Mouse (Mus musculus) ES-E14 (cell line): ENCODE results near the gene Pdlim7. TPM values are rescaled to one million over a fixed set of nuclear protein-coding genes. Genes with fewer than 3 reads are reported as not detected.
A peak's percentile ranks its signal among the peaks of the same experiment; 100 is the strongest.

ENCODE experiments used
- DNase-seq: peaks from one replicate; pipeline ENCODE4 v3.0.0-alpha.2; 2013; ENCODE audit warnings: low read depth, low spot score
- H3K27ac ChIP-seq: 2 replicates; pipeline ENCODE4 v1.5.1; 2012; ENCODE audit warnings: low read depth, mild to moderate bottlenecking, low read length, moderate library complexity, mixed read lengths; ENCODE audit not compliant: poor library complexity, insufficient read depth, severe bottlenecking
- H3K36me3 ChIP-seq: 2 replicates; pipeline ENCODE4 v1.6.1; 2012; ENCODE audit warnings: mild to moderate bottlenecking, low read length, moderate library complexity, mixed read lengths; ENCODE audit not compliant: control insufficient read depth, poor library complexity, insufficient read depth, severe bottlenecking
- H3K4me1 ChIP-seq, 2 experiments: fragments of 150-350 bp in 1 of 2; sonication (generic) in 1 of 2; 2 replicates each; pipeline ENCODE4 v1.6.1; 2012; ENCODE audit warnings: low read length in 2 of 2, mild to moderate bottlenecking in 1 of 2, mixed read lengths in 1 of 2; ENCODE audit not compliant: control insufficient read depth in 2 of 2, insufficient read depth in 2 of 2, poor library complexity in 1 of 2
- H3K4me3 ChIP-seq, 2 experiments: fragments of 150-350 bp in 1 of 2; sonication (generic) in 1 of 2; 2 replicates each; pipeline ENCODE4 v1.5.1; 2012; ENCODE audit warnings: low read length in 2 of 2, low read depth in 1 of 2, mild to moderate bottlenecking in 1 of 2, mixed read lengths in 1 of 2; ENCODE audit not compliant: insufficient read depth in 1 of 2, poor library complexity in 1 of 2, severe bottlenecking in 1 of 2
- H3K9ac ChIP-seq: 2 replicates; pipeline ENCODE4 v1.6.1; 2012; ENCODE audit warnings: low read depth, mild to moderate bottlenecking, low read length, mixed read lengths; ENCODE audit not compliant: poor library complexity, insufficient read depth, severe bottlenecking
- H3K9me3 ChIP-seq: fragments of 150-350 bp; sonication (generic); 2 replicates; pipeline ENCODE4 v1.6.1; 2012; ENCODE audit warnings: low read depth, mild to moderate bottlenecking, low read length; ENCODE audit not compliant: control insufficient read depth, insufficient read depth
- CHD2 ChIP-seq: IDR thresholded peaks from 2 replicates; pipeline ENCODE4 v1.6.1; 2014; ENCODE audit warnings: mild to moderate bottlenecking, low read depth, low read length, inconsistent platforms
- HCFC1 ChIP-seq: IDR thresholded peaks from 2 replicates; pipeline ENCODE4 v1.6.1; 2012; ENCODE audit warnings: low read length, inconsistent platforms, borderline replicate concordance; ENCODE audit not compliant: insufficient read depth
- MAFK ChIP-seq: IDR thresholded peaks from 2 replicates; pipeline ENCODE4 v1.6.1; 2014; ENCODE audit warnings: mild to moderate bottlenecking, low read depth, low read length, inconsistent platforms; ENCODE audit not compliant: insufficient read depth
- ZC3H11A ChIP-seq: IDR thresholded peaks from 2 replicates; pipeline ENCODE4 v1.6.1; 2012; ENCODE audit warnings: low read depth, mild to moderate bottlenecking, inconsistent platforms, low read length, borderline replicate concordance
- ZNF384 ChIP-seq: IDR thresholded peaks from 2 replicates; pipeline ENCODE4 v1.6.1; 2012; ENCODE audit warnings: low read depth, low read length, inconsistent platforms
- in situ Hi-C, 2 experiments: fragments of 600-800 bp; cut with MboI; formaldehyde crosslinking; loops; one replicate each; pipeline ENCODE4 v1.15.1; 2025; ENCODE audit warnings: low sequenced_read_pairs in 2 of 2, inconsistent platforms in 1 of 2; ENCODE audit not compliant: unreplicated experiment in 2 of 2
- total RNA-seq: library from RNA; depleted of rRNA; stranded (reverse); fragments of 300-350 nt; gene quantifications from 2 replicates; pipeline ENCODE4 v1.2.3, GENCODE M21; 2012; rRNA removed

Gene Pdlim7
- total RNA-seq, 1 experiment = 58.2 TPM

- in situ Hi-C loops = no loop called here
- H3K36me3 ChIP-seq = peaks cover 47% of the 10 kb centered on the region
- H3K27ac ChIP-seq = peak overlapping the region; percentile 30; the same call in 1 of the 2 replicates
- H3K9ac ChIP-seq = peak overlapping the region; percentile 40
- H3K4me3 ChIP-seq = peak overlapping the region in 1 of 2 experiments; percentile 5; a peak in 1 of 4 replicates
- DNase-seq = no peak
- H3K4me1 ChIP-seq = peaks cover 10 to 45% of the 10 kb centered on the region in 2 experiments
- TF ChIP-seq HCFC1 = no peak
- TF ChIP-seq MAFK = no peak
- TF ChIP-seq ZC3H11A = no peak
- TF ChIP-seq ZNF384 = no peak
- TF ChIP-seq CHD2 = no peak
- H3K9me3 ChIP-seq = no peaks in the 10 kb centered on the region
Measured at GRCm38 (mm10) chr13:55449205-55449604, 64.3 kb downstream of the Pdlim7 start.

GRCm38 (mm10) chr13:55448131-55448530 is 65.3 kb downstream of the Pdlim7 start:
- peak overlapping the region; percentile 7; the same call in 1 of the 2 replicates for H3K9ac ChIP-seq
- TF ChIP-seq CHD2 = no peak
- H3K36me3 ChIP-seq = peaks cover 39% of the 10 kb centered on the region
- H3K9me3 ChIP-seq = no peaks in the 10 kb centered on the region
- in situ Hi-C loops = no loop called here
- DNase-seq = no peak
- H3K27ac ChIP-seq = no peak overlapping the region
- no peak overlapping the region; a peak in 1 of 4 replicates for H3K4me3 ChIP-seq
- peaks cover 10 to 49% of the 10 kb centered on the region in 2 experiments for H3K4me1 ChIP-seq

- Histone ChIP-seq H3K36me3 (peaks cover 34% of the 10 kb centered on the region), H3K4me3 (peak overlapping the region in 1 of 2 experiments; percentile 4; a peak in 1 of 4 replicates), H3K9ac (no peak overlapping the region; the same call in 1 of the 2 replicates), H3K4me1 (peaks cover 10 to 49% of the 10 kb centered on the region in 2 experiments), H3K27ac (no peak overlapping the region), H3K9me3 (no peaks in the 10 kb centered on the region)
- no peak for DNase-seq
- in situ Hi-C loops = no loop called here
- no peak for TF ChIP-seq ZC3H11A
- no peak for TF ChIP-seq CHD2
- no peak for TF ChIP-seq ZNF384
- TF ChIP-seq MAFK = no peak
- TF ChIP-seq HCFC1 = no peak
Measured at GRCm38 (mm10) chr13:55447543-55447943, 65.9 kb downstream of the Pdlim7 start.

- in situ Hi-C loops = no loop called here
- no peak for TF ChIP-seq ZC3H11A
- no peak overlapping the region for H3K27ac ChIP-seq
- peaks cover 24% of the 10 kb centered on the region for H3K36me3 ChIP-seq
- H3K9ac ChIP-seq = 0 out of 2 replicates have a peak overlapping the region, but pooled peaks have one; percentile 6
- peaks cover 10 to 43% of the 10 kb centered on the region in 2 experiments for H3K4me1 ChIP-seq
- H3K4me3 ChIP-seq = peak overlapping the region; percentile 90; a peak in 3 of 4 replicates
- H3K9me3 ChIP-seq = no peaks in the 10 kb centered on the region
- no peak for DNase-seq
Measured at GRCm38 (mm10) chr13:55446483-55447105, 66.9 kb downstream of the Pdlim7 start.

Other genes starting within 250 kb of the Pdlim7 start
- gene Prelid1, start 193.2 kb downstream of the Pdlim7 start, total RNA-seq = 198 and 217 TPM in 2 replicates
- gene Rab24, start 191.7 kb downstream of the Pdlim7 start, total RNA-seq = 67.5 and 79.4 TPM in 2 replicates
- gene Mxd3, start 183.9 kb downstream of the Pdlim7 start, total RNA-seq = 12.5 and 19.8 TPM in 2 replicates
- 195 and 272 TPM in 2 replicates for gene Lman2, start 150.9 kb downstream of the Pdlim7 start, total RNA-seq
- 0.62 and 1.4 TPM in 2 replicates for gene Rgs14, start 143.9 kb downstream of the Pdlim7 start, total RNA-seq
- gene Slc34a1, start 115.5 kb downstream of the Pdlim7 start, total RNA-seq = not detected in 2 replicates
- not detected in 2 replicates for gene Pfn3, start 98.4 kb downstream of the Pdlim7 start, total RNA-seq
- gene F12, start 86.9 kb downstream of the Pdlim7 start, total RNA-seq = not detected in 2 replicates
- 74.7 and 132 TPM in 2 replicates for gene Grk6, start 68.6 kb downstream of the Pdlim7 start, total RNA-seq
- 2.5 and 5.8 TPM in 2 replicates for gene Prr7, start 49.4 kb downstream of the Pdlim7 start, total RNA-seq
- gene Dbn1, start 25.6 kb downstream of the Pdlim7 start, total RNA-seq = 77.0 and 83.8 TPM in 2 replicates
- gene Dok3, start 15.6 kb upstream of the Pdlim7 start, total RNA-seq = 0.98 and 1.7 TPM in 2 replicates
- 85.9 and 120 TPM in 2 replicates for gene Ddx41, start 23.0 kb upstream of the Pdlim7 start, total RNA-seq
- 50.8 and 77.5 TPM in 2 replicates for gene Fam193b, start 57.4 kb upstream of the Pdlim7 start, total RNA-seq
- 363 and 460 TPM in 2 replicates for gene Tmed9, start 60.1 kb upstream of the Pdlim7 start, total RNA-seq
- gene B4galt7, start 86.2 kb upstream of the Pdlim7 start, total RNA-seq = 21.0 and 24.3 TPM in 2 replicates
- gene Caml, start 109.3 kb upstream of the Pdlim7 start, total RNA-seq = 47.8 and 56.3 TPM in 2 replicates
- gene Ddx46, start 121.4 kb upstream of the Pdlim7 start, total RNA-seq = 45.5 and 56.4 TPM in 2 replicates
- 32.1 and 40.0 TPM in 2 replicates for gene B230219D22Rik, start 179.4 kb upstream of the Pdlim7 start, total RNA-seq
- gene Txndc15, start 201.0 kb upstream of the Pdlim7 start, total RNA-seq = 56.9 and 61.5 TPM in 2 replicates
- gene Pcbd2, start 213.7 kb upstream of the Pdlim7 start, total RNA-seq = 9.2 and 10.8 TPM in 2 replicates